Mouse (Mus musculus): ENCODE results near the gene Pde4d.

The Pde4d gene

DNA sequence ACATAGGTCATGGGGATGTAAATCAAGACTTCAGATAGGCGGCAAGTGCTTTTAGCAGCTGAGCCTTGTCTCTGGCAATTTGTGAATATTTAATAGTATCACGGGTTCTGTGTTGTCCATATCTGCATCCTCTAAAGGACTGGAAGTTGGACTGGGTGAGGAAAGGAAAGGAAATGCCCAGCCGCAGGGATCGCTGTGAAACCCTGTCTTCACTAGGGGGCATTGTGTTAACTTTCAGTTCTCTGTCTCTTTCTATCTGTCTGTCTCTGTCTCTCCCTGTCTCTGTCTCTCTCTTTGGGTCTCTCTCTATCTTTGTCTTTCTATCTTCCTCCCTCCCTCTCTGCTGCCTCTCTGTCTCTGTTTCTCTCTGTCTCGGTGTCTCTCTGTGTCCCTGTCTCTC is 1172.5 kb downstream of the Pde4d start:
- no peak for DNase-seq (ENCODE audit: low read depth, low spot score)

DNA sequence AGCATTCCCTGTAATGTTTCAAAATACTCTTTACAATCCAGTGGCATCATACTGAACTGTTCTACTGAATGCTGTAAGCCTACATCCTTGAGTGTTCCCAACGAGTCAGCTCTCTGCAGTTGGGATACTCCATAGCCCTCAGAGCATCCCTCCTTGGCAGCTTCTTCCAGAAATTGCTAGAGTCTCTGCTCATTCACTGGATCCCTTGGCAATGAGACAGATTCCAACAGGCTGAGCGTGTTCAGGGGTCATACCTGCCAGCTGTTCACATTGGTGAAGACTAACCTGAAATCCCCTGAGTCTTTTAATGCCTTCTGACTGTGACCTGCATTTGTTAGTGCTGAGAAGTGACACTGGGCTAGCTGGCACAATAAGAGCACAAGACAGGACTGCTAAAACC is 1173.5 kb downstream of the Pde4d start:
- DNase-seq (ENCODE audit: low read depth, low spot score): no peak

DNA sequence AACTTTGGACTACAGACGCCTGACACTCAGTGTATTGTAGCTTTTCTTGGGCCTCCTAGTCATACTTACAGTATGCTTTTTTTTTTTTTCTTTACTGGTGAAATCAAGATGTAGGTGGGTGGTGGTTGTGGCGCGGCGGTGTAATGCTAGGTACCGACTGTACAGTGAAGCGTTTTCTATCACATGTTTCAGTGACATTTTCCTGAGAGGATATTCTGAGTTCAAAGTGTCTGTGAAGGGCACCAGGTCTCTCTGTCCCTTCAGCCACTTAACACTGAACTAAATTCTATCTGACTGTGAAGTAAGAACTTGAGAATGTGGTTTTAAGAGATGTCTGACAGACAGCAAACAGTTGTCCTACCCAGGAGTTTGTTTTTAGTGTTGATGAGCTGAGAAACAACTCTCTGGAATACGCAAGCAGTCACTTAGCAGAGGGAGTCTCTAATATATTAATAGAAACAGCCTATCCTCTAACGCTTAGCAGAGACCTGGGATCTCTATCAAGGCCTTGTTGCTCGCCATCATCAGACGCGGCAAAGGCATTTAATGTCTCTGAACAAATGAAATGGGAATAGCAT is 1175.1 kb downstream of the Pde4d start:
- no peak for DNase-seq (ENCODE audit: low read depth, low spot score)

- DNase-seq (ENCODE audit: low read depth, low spot score): peak; percentile 78
Measured at GRCm38 (mm10) chr13:109625466-109626129, 1175.8 kb downstream of the Pde4d start.

DNA sequence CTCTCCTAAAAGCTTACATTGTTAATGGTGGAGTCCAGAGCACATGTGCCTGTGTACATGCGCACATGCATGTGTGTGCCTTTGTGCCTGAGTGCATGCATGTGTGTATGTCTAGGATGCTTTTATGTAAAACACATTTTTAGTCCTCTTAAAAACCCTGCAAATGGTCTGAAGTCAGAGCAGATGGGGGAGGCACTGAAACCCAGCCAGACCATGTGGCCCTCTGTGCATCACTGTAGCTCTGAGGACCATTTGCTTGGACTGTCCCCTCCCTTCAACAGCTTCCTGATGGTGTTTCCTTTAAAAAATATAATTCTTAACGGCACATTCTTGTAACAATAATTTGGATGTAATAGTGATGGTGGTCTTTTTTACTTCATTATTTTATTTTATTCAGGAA is 1177.5 kb downstream of the Pde4d start:
- no peak for DNase-seq (ENCODE audit: low read depth, low spot score)

- no peak for DNase-seq (ENCODE audit: low read depth, low spot score)
Measured at GRCm38 (mm10) chr13:109628606-109629005, 1178.9 kb downstream of the Pde4d start.

- DNase-seq (ENCODE audit: low read depth, low spot score): no peak
Measured at GRCm38 (mm10) chr13:109629216-109629615, 1179.5 kb downstream of the Pde4d start.

GRCm38 (mm10) chr13:109631399-109632026 is 1181.8 kb downstream of the Pde4d start:
- no peak for DNase-seq (ENCODE audit: low read depth, low spot score)

- DNase-seq (ENCODE audit: low read depth, low spot score): peak; percentile 82
Measured at GRCm38 (mm10) chr13:109632387-109633036, 1182.8 kb downstream of the Pde4d start.

- peak; percentile 70 for DNase-seq (ENCODE audit: low read depth, low spot score)
Measured at GRCm38 (mm10) chr13:109633037-109633418, 1183.3 kb downstream of the Pde4d start.

- no peak for DNase-seq (ENCODE audit: low read depth, low spot score)
Measured at GRCm38 (mm10) chr13:109635901-109636520, 1186.3 kb downstream of the Pde4d start.

DNA sequence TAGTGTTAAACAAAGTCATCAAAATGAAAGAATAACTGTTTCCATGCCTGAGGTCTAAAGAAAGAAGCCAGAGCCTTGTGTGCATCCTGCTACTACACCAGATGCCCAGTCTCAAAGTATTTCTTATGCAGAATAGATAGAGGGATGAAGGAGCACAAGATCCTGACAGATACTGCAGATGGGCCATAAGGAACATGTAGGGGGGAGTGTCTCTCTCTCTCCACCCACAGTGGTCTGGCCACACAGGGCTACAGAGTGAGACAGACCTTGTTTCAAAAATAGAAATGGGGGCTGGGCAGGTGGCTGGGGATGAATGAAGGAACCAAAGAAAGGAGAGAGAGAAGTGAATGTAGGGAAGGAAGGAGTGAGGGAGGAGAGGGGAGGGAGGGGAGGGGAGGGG is 1188.5 kb downstream of the Pde4d start:
- no peak for DNase-seq (ENCODE audit: low read depth, low spot score)

GRCm38 (mm10) chr13:109639286-109639685 is 1189.5 kb downstream of the Pde4d start:
- no peak for DNase-seq (ENCODE audit: low read depth, low spot score)

DNA sequence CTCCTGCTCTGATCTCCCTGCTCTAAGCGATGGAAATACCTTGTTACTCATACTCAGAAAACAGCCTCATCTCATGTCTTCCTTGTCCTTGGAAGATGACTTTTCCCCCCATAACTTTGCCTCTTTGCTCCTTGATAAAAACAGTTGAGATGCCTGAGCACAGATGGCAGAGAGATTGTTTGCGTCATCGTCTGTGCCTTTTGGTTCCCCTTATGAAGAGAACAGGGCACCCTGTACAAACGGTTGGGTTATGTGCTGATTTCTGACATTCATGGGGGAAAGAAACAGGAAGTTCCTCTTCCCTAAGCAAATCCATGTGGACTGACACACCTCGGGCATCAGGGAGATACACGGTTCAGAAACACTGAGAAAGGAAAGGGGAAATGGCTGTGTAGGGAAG is 1191.8 kb downstream of the Pde4d start:
- no peak for DNase-seq (ENCODE audit: low read depth, low spot score)

DNA sequence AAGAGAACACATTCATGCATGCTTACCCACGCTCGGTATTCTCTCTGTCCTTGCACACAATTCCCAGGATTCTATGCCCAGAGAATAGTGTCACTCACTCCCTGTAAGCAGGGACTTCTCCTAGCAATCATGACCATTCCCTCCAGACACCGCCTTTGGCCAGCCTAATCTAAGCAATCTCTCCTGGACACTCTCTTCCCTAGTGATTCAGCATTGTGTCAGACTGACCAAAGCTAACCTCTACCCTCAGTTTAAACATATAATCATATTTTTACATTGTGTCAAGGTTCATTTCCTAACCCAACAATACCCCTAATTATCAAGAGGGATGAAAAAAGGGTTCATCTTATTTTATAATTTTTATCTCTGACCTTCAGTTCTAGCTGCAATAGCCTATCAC is 1193.7 kb downstream of the Pde4d start:
- DNase-seq (ENCODE audit: low read depth, low spot score): no peak

GRCm38 (mm10) chr13:109644086-109644485 is 1194.3 kb downstream of the Pde4d start:
- DNase-seq (ENCODE audit: low read depth, low spot score): peak; percentile 66

- DNase-seq (ENCODE audit: low read depth, low spot score): peak; percentile 76
Measured at GRCm38 (mm10) chr13:109645284-109645909, 1195.6 kb downstream of the Pde4d start.

DNA sequence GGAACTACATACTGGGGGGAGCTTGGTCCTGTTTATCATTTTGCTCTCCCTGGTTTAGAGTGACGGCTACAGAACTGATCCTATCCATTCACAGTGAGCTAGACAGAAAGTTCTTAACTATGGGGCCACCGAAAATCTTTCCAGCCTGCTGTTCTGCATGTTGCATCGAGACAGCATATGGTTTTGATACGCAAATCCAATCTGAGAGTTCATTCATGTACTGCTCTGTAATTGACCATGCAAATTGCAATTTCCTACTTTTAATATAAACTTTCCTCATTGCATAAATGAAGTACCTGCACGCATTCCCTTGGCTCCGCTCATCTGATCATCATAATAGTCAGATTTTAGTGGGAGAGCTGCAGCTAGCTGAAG is 1196.1 kb downstream of the Pde4d start:
- DNase-seq (ENCODE audit: low read depth, low spot score): no peak

DNA sequence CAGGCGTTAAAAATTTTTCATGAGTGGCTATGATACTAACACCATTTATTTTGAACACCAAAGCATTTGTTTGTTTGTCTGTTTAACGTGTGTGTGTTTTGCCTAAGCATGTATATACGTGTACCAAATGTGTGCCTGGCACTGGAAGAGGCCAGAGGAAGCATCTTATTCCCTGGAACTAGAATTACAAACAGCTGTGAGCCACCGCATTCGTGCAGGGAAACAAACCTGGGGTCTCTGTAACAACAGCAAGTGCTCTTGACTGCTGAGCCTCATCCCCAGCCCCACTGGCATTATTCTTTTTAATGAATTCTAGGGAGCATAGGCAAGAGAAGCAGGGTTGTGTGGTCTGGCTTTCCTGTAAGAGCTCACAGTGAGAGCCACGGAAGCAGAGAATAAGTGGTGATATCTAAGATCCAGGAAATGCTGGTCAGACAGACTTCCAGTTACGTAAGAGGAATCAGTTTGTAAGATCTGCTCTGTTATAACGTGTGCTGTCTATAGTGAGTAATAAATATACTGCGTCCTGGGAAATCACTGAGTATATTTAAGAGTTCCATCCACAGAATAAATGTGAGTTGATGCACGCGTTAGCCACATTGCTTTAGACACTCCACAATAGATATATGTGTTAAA is 1197.0 kb downstream of the Pde4d start:
- no peak for DNase-seq (ENCODE audit: low read depth, low spot score)

DNA sequence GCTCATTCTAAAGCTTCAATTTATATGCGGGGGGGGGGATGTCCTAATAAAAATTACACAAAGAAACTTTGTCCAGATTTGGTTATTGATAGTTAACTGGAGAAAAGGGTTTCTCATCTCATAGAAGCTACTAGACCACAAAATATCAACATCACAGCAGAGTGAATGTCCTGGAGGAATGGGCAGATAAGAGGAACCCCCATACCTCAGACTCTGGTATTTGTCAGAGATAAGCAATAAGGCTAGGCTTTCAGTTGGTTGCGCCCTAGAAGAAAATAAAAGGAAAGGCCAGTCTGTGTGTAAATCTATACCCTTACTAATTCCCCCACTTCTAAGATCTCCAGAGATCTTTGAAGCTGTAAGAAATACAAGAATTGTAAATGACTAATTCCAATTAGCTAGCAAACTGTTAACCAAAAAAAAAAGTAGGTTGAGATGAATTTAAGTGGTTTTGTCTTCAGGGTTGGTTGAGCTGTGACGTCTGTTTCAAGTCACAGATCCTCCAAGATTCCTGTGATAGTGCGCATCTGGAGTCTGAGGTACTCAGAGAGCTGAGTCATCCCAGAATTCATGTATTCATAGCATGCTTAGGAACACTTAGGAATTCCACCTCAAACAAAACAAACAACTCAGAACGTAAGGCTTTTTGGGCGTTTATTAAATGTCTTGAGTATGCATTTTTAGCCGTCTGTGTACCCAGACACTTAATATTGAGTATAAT is 1197.9 kb downstream of the Pde4d start:
- no peak for DNase-seq (ENCODE audit: low read depth, low spot score)

DNA sequence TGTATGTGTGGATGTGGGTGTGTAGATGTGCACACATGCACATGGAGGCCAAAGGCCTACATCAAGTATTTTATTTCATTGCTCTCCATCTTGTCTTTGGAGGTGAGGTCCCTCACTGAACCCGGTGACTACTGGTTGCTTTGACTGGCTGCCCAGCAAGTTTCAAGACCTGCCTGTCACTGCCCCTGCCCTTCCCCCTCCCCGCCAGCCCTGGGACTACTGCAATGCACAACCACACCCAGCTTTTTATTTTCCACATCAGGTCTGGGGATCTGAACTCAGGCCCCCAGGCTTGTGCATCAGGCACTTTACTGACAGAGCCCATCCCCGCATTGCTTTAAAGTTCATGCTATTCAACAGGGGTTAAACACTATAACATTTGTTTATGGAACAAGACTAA is 1198.6 kb downstream of the Pde4d start:
- DNase-seq (ENCODE audit: low read depth, low spot score): no peak

Measured in ZHBTc4 (cell line).